Mouse (Mus musculus) brain, embryonic 14.5 days (tissue): Measurements from ENCODE around the gene Izumo1r.

ENCODE experiments used
- CTCF ChIP-seq: fragments of 200-500 bp; IDR thresholded peaks from 2 replicates; pipeline ENCODE4 v1.5.1; 2012; ENCODE audit warnings: inconsistent platforms, mild to moderate bottlenecking, moderate library complexity, borderline replicate concordance; ENCODE audit not compliant: insufficient read depth, insufficient read length; ENCODE audit errors: extremely low read depth
- POLR2A ChIP-seq: fragments of 200-500 bp; IDR thresholded peaks from 2 replicates; pipeline ENCODE4 v1.6.1; 2012; ENCODE audit warnings: mild to moderate bottlenecking, inconsistent platforms, borderline replicate concordance; ENCODE audit not compliant: poor library complexity, insufficient read depth, insufficient read length, severe bottlenecking; ENCODE audit errors: extremely low read depth

- no peak for TF ChIP-seq CTCF
- no peak for TF ChIP-seq POLR2A
Observed at GRCm38 (mm10) chr9:14901757-14902156, 2.0 kb downstream of the Izumo1r start.
